Mouse (Mus musculus) lung, adult 2 months (tissue): Measurements from ENCODE around the gene Atp6v0d1.

Experiments
- CTCF ChIP-seq: fragments of 200-500 bp; IDR thresholded peaks from 2 replicates; pipeline ENCODE4 v1.5.1; 2011; ENCODE audit warnings: mild to moderate bottlenecking, low read length, control low read depth; ENCODE audit not compliant: insufficient read depth
- POLR2A ChIP-seq: fragments of 200-500 bp; IDR thresholded peaks from 2 replicates; pipeline ENCODE4 v1.6.1; 2011; ENCODE audit warnings: low read depth, mild to moderate bottlenecking, control low read depth, low read length, borderline replicate concordance; ENCODE audit errors: extremely low read depth

DNA sequence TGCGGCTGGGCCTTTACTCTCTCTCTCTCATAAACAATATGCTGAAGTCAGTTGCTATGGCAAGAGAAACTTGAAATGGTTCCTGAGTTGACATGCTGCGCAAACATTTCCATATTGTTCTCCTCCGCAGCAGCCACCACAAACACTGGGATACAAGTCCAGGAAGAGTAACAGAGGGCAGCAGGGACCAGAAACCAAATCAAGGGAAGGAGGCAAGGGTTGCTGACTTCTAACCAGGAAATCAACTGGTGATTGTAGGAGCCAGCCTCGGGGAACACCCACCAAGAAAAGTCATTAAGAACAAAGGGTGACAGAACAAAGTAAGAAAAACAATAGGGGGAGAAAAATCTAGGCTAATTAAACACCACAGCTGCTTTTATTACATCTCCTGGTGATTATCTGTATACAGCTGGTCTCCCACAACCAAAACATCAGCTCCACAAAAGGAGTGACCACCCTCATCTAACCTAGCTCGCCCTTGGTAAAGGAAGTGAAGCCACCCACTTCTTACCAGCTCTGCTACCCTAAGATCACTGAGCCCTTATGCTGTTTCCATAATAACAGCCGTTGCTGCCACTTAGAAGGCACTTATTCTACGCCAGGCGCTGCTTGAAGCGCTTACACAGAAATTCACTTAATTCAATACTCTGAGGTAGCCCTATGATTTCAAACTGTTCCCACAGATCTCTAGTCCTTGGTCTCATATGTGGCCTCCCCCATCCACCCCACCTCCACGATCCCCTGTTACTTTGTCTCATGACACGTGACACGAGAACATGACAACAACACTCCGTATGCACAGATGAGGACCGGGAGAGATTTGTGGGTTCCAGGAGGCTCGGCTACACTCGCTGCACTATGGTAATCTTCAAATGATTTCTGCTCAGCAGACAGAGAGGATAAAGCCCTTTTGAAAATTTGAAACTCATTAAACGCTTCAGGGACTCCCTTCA is 70.2 kb downstream of the Atp6v0d1 start:
- TF ChIP-seq CTCF: no peak
- TF ChIP-seq POLR2A: no peak
